Mouse (Mus musculus) liver, postnatal 0 days (tissue): Measurements from ENCODE around the gene Kcnk4. TPM values are rescaled to one million over a fixed set of nuclear protein-coding genes. Genes with fewer than 3 reads are reported as not detected.
A peak's percentile ranks its signal among the peaks of the same experiment; 100 is the strongest.

Experiments used
- ATAC-seq: fragments of 200-750 bp; cut with Nextera tagmentation; 2 replicates; pipeline ENCODE4 v1.8.0; 2017; ENCODE audit warnings: mild to moderate bottlenecking, moderate library complexity
- DNase-seq: peaks from one replicate; pipeline ENCODE4 v3.0.0-alpha.2; 2016
- H3K27ac ChIP-seq: fragments of 300-500 bp; sonication (generic); 2 replicates; pipeline ENCODE4 v1.5.1; 2014; ENCODE audit warnings: antibody characterized with exemption, moderate library complexity, mild to moderate bottlenecking, low read depth
- H3K27me3 ChIP-seq: fragments of 300-500 bp; sonication (generic); 2 replicates; pipeline ENCODE4 v1.6.1; 2014; ENCODE audit warnings: low read length, control low read depth, mixed read lengths; ENCODE audit not compliant: insufficient read depth
- H3K36me3 ChIP-seq: fragments of 300-500 bp; sonication (generic); replicated peaks from 2 replicates; pipeline ENCODE4 v1.6.1; 2014; ENCODE audit warnings: mild to moderate bottlenecking, control low read depth, low read length, moderate library complexity, mixed read lengths; ENCODE audit not compliant: insufficient read depth
- H3K4me1 ChIP-seq: fragments of 300-500 bp; sonication (generic); 2 replicates; pipeline ENCODE4 v1.6.1; 2014; ENCODE audit warnings: antibody characterized with exemption, mild to moderate bottlenecking, control low read depth; ENCODE audit not compliant: insufficient read depth
- H3K4me2 ChIP-seq: fragments of 300-500 bp; sonication (generic); 2 replicates; pipeline ENCODE4 v1.6.1; 2014; ENCODE audit warnings: low read depth, mild to moderate bottlenecking, low read length, moderate library complexity, mixed read lengths
- H3K4me3 ChIP-seq: fragments of 300-500 bp; sonication (generic); 2 replicates; pipeline ENCODE4 v1.5.1; 2014; ENCODE audit warnings: low read depth, low read length
- H3K9ac ChIP-seq: fragments of 300-500 bp; sonication (generic); replicated peaks from 2 replicates; pipeline ENCODE4 v1.6.1; 2014; ENCODE audit warnings: mild to moderate bottlenecking, moderate library complexity
- H3K9me3 ChIP-seq: fragments of 300-500 bp; sonication (generic); 2 replicates; pipeline ENCODE4 v1.6.1; 2016; ENCODE audit warnings: mild to moderate bottlenecking, control low read depth, low read length, mixed read lengths
- CTCF ChIP-seq: sonication (generic); IDR thresholded peaks from 2 replicates; pipeline ENCODE4 v1.5.1; 2016; ENCODE audit warnings: antibody characterized with exemption, low read depth
- EP300 ChIP-seq: IDR thresholded peaks from 2 replicates; pipeline ENCODE4 v1.6.1; 2016; ENCODE audit warnings: antibody characterized with exemption, low read depth, mild to moderate bottlenecking
- WGBS: fragments of 180-500 bp; shearing (Covaris S2); extraction: QIAGEN DNeasy Blood & Tissue Kit; methylation state at CpG from one replicate; pipeline ENCODE4 v1.1.7; 2014; ENCODE audit not compliant: insufficient replicate concordance; 5-methylcytosine and 5-hydroxymethylcytosine counted together
- polyA plus RNA-seq: library from polyadenylated mRNA; unstranded; fragments of >200 nt; fragmentation: Nextera tagmentation; extraction: Ambion mirVana; gene quantifications from 2 replicates; pipeline ENCODE4 v1.2.1, GENCODE M21; 2015

The Kcnk4 gene
- polyA plus RNA-seq, 1 experiment from 2014 or later, result 0.09 TPM

DNA sequence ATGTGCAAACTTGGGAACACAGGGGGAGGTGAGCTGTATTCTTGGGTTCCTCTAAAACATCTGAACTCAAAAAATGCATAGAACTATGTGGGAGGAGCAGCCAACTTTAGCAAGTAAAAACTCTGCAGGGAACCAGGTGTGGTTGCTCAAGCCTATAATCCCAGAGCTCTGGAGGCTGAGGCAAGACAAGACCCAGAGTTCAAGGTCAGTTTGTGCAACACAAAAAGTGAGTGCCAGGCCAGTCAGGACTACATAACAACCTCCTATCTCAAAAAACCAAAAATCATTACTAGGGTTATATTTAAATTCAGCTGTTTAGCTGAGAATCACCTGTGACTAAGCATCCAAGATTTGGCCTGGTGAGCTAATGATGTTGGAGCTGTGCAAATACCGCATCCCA is 2.3 kb downstream of the Kcnk4 start:
- Histone ChIP-seq H3K9ac (no peak overlapping the region), H3K36me3 (no peaks in the 10 kb centered on the region), H3K9me3 (no peaks in the 10 kb centered on the region), H3K4me1 (peaks cover 6% of the 10 kb centered on the region), H3K27me3 (peaks cover 73% of the 10 kb centered on the region), H3K27ac (no peak overlapping the region), H3K4me3 (no peak overlapping the region), H3K4me2 (no peak overlapping the region)
- WGBS, result 57% methylated on average over 1 of the region's 1 CpGs
- TF ChIP-seq CTCF (no peak), EP300 (no peak)
- peak; percentile 55; the same call in 1 of the 2 replicates for ATAC-seq
- no peak for DNase-seq

DNA sequence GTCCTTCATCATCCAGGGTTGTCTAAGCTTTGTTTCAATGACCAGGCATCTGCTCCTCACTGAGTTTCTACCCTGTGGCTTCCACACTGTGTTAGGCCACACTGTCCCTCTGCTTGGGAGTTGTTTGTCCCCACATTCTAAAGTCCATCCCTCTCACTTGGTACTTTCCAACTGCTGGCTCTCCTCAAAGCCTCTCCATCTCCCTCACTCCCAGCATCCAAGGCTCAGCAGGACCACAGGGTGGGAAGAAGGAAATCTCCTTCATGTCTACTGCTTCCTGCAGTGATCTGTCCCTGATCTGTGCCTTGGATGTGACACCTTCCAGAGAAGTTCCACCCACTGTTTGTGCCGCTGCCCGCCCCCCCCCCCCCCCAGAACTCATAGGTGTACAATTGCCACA is 3.3 kb downstream of the Kcnk4 start:
- DNase-seq, result no peak
- no peak for ATAC-seq
- WGBS, result 0% methylated on average over 1 of the region's 2 CpGs
- Histone ChIP-seq H3K27me3 (peaks cover 82% of the 10 kb centered on the region), H3K9me3 (no peaks in the 10 kb centered on the region), H3K36me3 (no peaks in the 10 kb centered on the region), H3K4me3 (no peak overlapping the region), H3K27ac (no peak overlapping the region), H3K4me1 (peaks cover 9% of the 10 kb centered on the region), H3K4me2 (no peak overlapping the region), H3K9ac (no peak overlapping the region)
- TF ChIP-seq CTCF (no peak), EP300 (no peak)

DNA sequence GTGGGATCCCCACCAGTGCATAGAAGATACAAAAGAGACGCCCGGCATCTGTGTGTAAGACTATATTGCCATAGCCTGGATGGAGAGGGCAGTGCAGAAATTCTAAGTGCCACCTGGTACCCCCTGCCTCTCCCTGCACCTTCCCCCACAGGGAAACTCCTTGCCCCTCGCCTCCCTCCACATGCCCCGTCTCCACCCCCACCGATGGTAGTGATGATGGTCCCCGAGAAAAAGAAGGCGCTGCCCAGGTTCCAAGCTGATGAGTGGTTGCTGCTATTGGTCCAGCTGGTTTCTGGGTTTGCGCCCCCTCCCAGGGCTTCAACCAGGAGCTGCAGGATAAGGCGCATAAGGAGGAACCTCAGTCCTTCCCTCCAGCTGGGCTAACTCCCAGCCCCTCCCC is 6.2 kb downstream of the Kcnk4 start:
- Histone ChIP-seq H3K4me3 (no peak overlapping the region), H3K4me1 (peaks cover 14% of the 10 kb centered on the region; the same call in 1 of the 2 replicates), H3K4me2 (no peak overlapping the region), H3K9ac (no peak overlapping the region), H3K27ac (no peak overlapping the region), H3K27me3 (peaks cover 73% of the 10 kb centered on the region), H3K36me3 (no peaks in the 10 kb centered on the region), H3K9me3 (no peaks in the 10 kb centered on the region)
- ATAC-seq (no peak), DNase-seq (no peak)
- 26% methylated on average over 9 of the region's 9 CpGs for WGBS
- no peak for TF ChIP-seq CTCF
- no peak for TF ChIP-seq EP300

DNA sequence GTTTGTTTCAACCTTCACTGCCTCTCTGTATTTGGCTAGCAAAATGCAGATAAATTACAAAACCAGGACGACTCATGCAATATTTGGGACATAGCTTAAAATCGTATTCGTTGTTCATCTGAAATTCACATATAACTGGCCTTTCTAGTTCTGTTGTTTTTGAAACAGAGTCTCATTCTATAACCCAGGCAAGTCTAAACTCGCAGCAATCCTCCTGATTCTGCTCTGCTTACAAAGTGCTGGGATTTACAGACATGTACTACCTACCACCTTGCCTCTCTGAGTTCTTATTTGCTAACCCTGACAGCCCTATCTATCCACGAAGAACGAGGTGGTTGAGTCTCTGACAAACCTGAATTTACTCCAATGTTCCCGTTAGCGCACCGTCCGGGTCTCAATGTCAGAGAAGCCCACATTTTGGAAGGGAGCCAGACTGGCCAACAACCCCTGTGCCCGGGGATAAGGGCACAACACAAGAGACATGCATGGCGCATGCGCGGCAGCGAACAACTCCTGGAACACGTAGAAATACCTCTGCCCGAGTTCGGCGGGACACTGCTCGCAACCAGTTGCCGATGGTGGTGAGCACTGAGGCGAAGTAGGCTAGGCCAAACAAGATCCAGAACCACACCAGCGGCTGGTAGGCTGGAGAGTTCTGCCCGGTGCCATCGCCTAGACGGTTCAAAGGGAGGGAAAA is 7.6 kb downstream of the Kcnk4 start:
- 15% methylated on average over 26 of the region's 26 CpGs for WGBS
- Histone ChIP-seq H3K36me3 (no peaks in the 10 kb centered on the region), H3K4me1 (peaks cover 21% of the 10 kb centered on the region), H3K27me3 (peaks cover 59% of the 10 kb centered on the region), H3K4me2 (peak overlapping the region; percentile 5; the same call in 1 of the 2 replicates), H3K9ac (no peak overlapping the region), H3K27ac (no peak overlapping the region), H3K4me3 (0 out of 2 replicates have a peak overlapping the region, but pooled peaks have one; percentile 0), H3K9me3 (no peaks in the 10 kb centered on the region)
- no peak for TF ChIP-seq CTCF
- no peak for TF ChIP-seq EP300
- DNase-seq, result no peak
- no peak for ATAC-seq

DNA sequence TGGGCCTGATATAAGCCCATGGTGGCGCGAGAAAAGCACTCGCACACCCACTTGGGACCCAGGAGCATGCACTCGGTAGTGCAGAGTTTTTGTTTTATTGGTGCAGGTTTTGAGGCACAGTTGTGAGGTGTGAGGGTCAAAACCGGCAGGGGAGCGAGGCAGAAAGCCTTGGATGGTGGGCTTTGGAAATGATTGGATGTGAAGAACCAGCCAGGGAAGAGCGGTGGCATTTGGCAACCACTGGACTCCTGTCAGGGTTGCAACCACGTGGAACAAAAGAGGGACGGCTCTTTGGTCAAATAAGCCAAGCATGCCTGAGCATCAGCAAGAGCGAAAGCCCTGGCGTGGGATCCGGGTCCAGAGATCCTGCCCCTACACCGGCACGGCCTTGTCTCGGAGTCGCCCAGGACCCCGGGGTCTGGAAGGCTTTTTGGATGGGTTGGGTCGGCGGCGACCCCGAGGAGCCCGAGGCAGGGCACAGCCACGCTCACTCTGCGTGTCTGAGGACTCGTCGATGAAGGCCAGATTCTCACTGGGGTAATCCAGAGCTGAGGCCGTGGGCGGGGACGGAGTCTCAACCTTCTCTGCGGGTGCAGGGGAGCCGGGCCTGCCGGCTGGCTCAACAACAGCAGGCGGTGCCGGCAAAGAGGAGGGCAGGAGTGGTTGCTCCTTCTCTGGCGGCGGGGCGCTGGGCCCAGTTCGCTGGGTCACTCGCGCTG is 8.5 kb downstream of the Kcnk4 start:
- WGBS, result 19% methylated on average over 40 of the region's 40 CpGs
- DNase-seq (no peak), ATAC-seq (no peak)
- Histone ChIP-seq H3K36me3 (no peaks in the 10 kb centered on the region), H3K27ac (no peak overlapping the region), H3K4me2 (no peak overlapping the region), H3K27me3 (peaks cover 55% of the 10 kb centered on the region), H3K9me3 (no peaks in the 10 kb centered on the region), H3K9ac (no peak overlapping the region), H3K4me1 (peaks cover 23% of the 10 kb centered on the region), H3K4me3 (peak overlapping the region; percentile 6)
- TF ChIP-seq EP300, result no peak
- no peak for TF ChIP-seq CTCF

DNA sequence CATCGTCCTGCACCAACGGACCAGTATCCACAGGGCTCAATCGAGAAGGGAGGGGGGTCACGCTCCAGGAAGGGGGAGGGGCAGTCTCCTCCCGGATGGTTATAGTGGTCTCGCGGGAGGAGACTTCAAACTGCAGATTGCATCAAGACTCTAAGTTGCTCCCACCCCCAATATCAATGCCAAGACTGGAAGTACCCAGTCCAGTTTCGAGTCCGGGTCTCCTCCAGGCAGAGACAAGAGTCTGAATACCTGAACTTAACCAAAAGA is 9.1 kb downstream of the Kcnk4 start, which contains the start of gene Catsperz:
Catsperz (minus strand) TSS at position 74 of the 267 bp plus-strand sequence.
- peaks cover 28% of the 10 kb centered on the region for H3K4me1 ChIP-seq
- H3K9ac ChIP-seq, result no peak within 1 kb of the TSS
- 7% methylated on average over 9 of the region's 9 CpGs for WGBS
- no peak for ATAC-seq
- H3K9me3 ChIP-seq, result no peaks in the 10 kb centered on the region
- no peak for DNase-seq
- no peak within 1 kb of the TSS for H3K27ac ChIP-seq
- peak within 1 kb of the TSS; percentile 6 for H3K4me3 ChIP-seq
- no peaks in the 10 kb centered on the region for H3K36me3 ChIP-seq
- TF ChIP-seq EP300 (no peak), CTCF (no peak)
- H3K4me2 ChIP-seq, result peak within 1 kb of the TSS; percentile 38
- H3K27me3 ChIP-seq, result peaks cover 51% of the 10 kb centered on the region
